Mouse (Mus musculus) liver, adult 10 weeks (tissue): Measurements from ENCODE around the gene Ap1s3. TPM values are rescaled to one million over a fixed set of nuclear protein-coding genes. Genes with fewer than 3 reads are reported as not detected.

Source experiments
- polyA plus RNA-seq: library from polyadenylated mRNA; stranded (reverse); fragments of 350-450 nt; fragmentation: Illumina TruSeq; extraction: RNeasy Lipid Tissue Mini Kit (QIAGEN cat#74804); gene quantifications from one replicate; pipeline ENCODE4 v1.2.3, GENCODE M21; 2014; ENCODE audit warnings: low read depth, low replicate concordance

Ap1s3 gene
- 1.9 TPM for polyA plus RNA-seq

GRCm38 (mm10) chr1:79671543-79672337 lies at the start of gene Ap1s3:
Ap1s3 (minus strand) TSS chr1:79671972.

Other genes with a start within 250 kb of the Ap1s3 start
- gene Scg2, start 231.9 kb downstream of the Ap1s3 start, polyA plus RNA-seq: not detected
- gene Mrpl44, start 104.0 kb upstream of the Ap1s3 start, polyA plus RNA-seq: 11.4 TPM
- 11.0 TPM for gene Wdfy1, start 104.2 kb upstream of the Ap1s3 start, polyA plus RNA-seq
- 4.1 TPM for gene Serpine2, start 189.2 kb upstream of the Ap1s3 start, polyA plus RNA-seq